Mouse (Mus musculus) A20 (cell line): Measurements from ENCODE around the gene Kdelr1.
"Not testable (repeated sequence)": the region's sequence is repeated elsewhere in the genome, so short reads cannot be mapped to it uniquely, and the experiment has no call there.

ENCODE experiments used
- DNase-seq: peaks from one replicate; pipeline ENCODE4 v3.0.0-alpha.2; 2011; ENCODE audit warnings: low read depth, low spot score

Kdelr1 gene

GRCm38 (mm10) chr7:45869787-45870186 lies 2.8 kb upstream of the Kdelr1 start:
- no peak for DNase-seq

- no peak for DNase-seq
Measured at GRCm38 (mm10) chr7:45870282-45871058, 2.1 kb upstream of the Kdelr1 start.

- DNase-seq, result peak; percentile 68
Measured at GRCm38 (mm10) chr7:45873061-45873947, 732 bp downstream of the Kdelr1 start.

- no peak for DNase-seq
Measured at GRCm38 (mm10) chr7:45876895-45877294, 4.3 kb downstream of the Kdelr1 start.

- not testable (repeated sequence) for DNase-seq
Measured at GRCm38 (mm10) chr7:45878278-45878677, 5.7 kb downstream of the Kdelr1 start, which contains the start of gene Grin2d. Gene Grin2d, minus strand, starts transcription at chr7:45878378.

- DNase-seq, result no peak
Measured at GRCm38 (mm10) chr7:45880531-45880930, 8.0 kb downstream of the Kdelr1 start.

- no peak for DNase-seq
Measured at GRCm38 (mm10) chr7:45881011-45881410, 8.4 kb downstream of the Kdelr1 start.

- DNase-seq, result no peak
Measured at GRCm38 (mm10) chr7:45887246-45887645, 14.7 kb downstream of the Kdelr1 start.

- DNase-seq, result no peak
Measured at GRCm38 (mm10) chr7:45892651-45893050, 20.1 kb downstream of the Kdelr1 start.

- no peak for DNase-seq
Measured at GRCm38 (mm10) chr7:45895931-45896516, 23.5 kb downstream of the Kdelr1 start.

- peak; percentile 98 for DNase-seq
Measured at GRCm38 (mm10) chr7:45896517-45897257, 24.1 kb downstream of the Kdelr1 start, which contains the start of the genes Syngr4 and Tmem143. Gene Syngr4, minus strand, starts transcription at chr7:45896714. Gene Tmem143, plus strand, starts transcription at chr7:45896941.

- DNase-seq, result peak; percentile 91
Measured at GRCm38 (mm10) chr7:45897258-45897757, 24.7 kb downstream of the Kdelr1 start.

GRCm38 (mm10) chr7:45898125-45898524 lies 25.6 kb downstream of the Kdelr1 start:
- DNase-seq, result peak; percentile 82

GRCm38 (mm10) chr7:45901562-45901961 lies 29.0 kb downstream of the Kdelr1 start:
- DNase-seq, result peak; percentile 80

GRCm38 (mm10) chr7:45902481-45903002 lies 30.0 kb downstream of the Kdelr1 start:
- DNase-seq, result no peak

GRCm38 (mm10) chr7:45906622-45907021 lies 34.0 kb downstream of the Kdelr1 start:
- DNase-seq, result peak; percentile 42

- no peak for DNase-seq
Measured at GRCm38 (mm10) chr7:45908384-45908783, 35.8 kb downstream of the Kdelr1 start.

GRCm38 (mm10) chr7:45909145-45909544 lies 36.6 kb downstream of the Kdelr1 start:
- DNase-seq, result peak; percentile 57

- no peak for DNase-seq
Measured at GRCm38 (mm10) chr7:45914067-45914466, 41.5 kb downstream of the Kdelr1 start.

- no peak for DNase-seq
Measured at GRCm38 (mm10) chr7:45915011-45915410, 42.4 kb downstream of the Kdelr1 start.
